Mouse (Mus musculus) R1 (cell line): ENCODE data around the gene Ascc1.

Experiments used
- DNase-seq: peaks from one replicate; pipeline ENCODE4 v3.0.0-alpha.2; 2018; ENCODE audit warnings: low read depth, low spot score

Ascc1 gene

DNA sequence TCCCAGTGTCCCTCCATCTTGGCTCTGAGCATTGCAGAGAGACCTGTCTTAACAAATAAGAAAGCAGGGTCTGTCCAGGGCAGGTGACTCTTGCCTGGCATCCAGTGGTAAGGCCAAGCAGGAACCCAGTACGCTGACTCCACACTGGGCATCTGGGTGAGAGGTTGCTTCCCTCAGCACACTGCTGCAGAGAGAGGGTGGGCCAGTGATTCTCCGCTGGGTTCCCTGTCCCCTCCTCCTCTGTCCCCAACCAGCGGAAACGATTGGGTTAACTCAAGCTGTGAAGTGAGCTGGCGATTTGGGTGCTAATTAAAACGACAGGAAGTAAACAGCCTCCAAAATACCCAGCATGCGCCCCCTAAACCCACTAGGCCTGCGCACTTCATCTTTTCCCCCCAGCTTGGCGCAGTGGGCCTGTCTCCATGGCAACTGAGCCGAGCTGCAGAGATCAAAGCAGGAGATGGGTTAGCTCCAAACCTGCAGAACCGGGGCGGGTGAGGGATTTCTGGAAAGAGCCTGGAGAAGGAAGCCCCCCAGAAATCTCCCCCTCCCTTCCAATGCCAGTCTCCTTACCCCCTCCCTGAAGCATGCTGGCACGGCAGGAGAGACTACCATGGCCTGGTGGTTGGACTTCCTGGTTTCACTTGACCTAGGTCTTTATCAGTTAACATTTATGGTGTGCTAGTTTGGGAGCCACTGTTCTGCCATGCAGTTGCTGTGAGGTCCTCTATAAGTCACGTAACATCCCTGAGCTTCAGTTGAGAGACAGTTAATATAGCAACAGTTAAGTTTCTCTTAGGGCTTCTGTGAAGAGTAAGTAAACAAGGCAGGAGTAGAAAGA is 113.0 kb downstream of the Ascc1 start:
- peak; percentile 75 for DNase-seq

DNA sequence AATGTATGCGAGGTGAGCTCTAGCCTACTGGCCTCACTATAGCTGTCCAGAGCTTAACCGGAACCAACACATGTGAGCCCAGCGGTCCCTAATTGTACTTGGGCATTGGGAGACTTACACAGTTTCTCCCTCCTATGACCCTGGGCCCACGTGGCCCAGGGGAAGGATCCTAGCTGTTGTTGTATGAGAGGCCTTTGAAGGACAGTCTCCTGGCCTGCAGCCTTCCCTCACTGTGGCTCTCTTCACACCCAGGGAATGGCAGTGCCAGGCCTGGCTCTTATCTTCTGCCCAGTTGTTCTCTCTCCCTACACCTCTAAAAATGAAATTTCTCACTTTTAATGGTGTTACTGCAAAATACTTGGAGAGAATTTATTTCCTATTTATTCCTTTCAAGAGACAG is 114.4 kb downstream of the Ascc1 start:
- DNase-seq, result no peak

GRCm38 (mm10) chr10:60118464-60118863 is 115.9 kb downstream of the Ascc1 start:
- no peak for DNase-seq

DNA sequence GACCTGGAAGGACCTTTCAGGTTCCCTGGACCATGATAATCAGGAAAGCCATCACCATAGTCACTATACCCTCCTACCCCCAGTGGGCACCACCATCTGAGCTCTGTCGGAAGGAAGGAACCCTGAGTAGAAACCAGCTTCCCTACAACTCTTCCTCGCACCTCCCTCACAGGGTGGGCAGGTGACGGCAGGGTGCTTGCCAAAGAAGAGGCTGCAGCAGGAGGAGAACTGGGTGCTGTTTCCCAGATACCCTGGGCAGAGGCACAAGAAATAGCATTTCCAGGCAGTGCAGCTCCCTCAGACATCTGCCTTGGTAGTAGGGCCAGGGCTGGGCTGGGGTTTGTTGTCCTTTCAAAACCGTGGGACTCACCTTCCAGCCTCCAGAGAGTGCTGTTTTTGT is 118.0 kb downstream of the Ascc1 start:
- no peak for DNase-seq

DNA sequence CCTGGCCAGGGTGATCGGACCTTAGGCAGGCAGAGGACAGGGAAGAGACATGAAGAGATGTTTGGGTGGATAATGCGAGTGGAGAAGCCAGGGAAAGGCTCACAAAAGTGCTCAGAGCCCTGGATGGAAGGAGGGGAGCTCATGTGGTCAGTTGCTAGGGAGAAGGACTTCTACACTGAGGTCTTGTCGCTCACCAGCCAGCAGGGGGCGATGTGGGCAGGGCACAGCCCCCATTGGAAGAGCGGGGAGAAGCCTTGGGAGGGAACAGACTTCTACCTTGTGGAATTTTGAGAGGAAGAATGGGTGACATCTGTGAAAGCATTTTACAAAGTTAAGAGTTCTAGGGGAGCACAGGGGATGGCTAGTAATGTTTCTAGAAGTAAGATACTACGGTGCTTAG is 121.5 kb downstream of the Ascc1 start:
- DNase-seq, result peak; percentile 85

- peak; percentile 88 for DNase-seq
Observed at GRCm38 (mm10) chr10:60125529-60126327, 123.1 kb downstream of the Ascc1 start.

DNA sequence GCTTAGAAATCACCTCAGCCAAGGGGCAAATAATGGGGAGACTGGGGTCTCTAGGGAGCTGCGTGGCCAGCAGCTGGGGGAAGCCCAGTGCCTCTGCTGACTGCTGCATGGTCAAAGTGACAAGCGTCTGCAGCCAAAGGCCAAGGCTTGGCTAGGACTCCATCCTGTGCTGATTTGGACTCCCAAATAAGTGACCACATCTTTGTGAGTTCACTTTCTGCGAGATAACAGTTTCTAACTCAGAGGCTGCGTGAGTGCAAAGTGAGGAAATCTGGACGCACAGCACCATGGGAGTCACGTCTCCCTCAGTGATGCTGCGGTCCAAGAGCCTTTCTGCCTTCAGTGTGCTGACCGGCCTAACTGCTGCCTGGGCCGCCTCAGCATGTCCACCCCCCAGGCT is 125.7 kb downstream of the Ascc1 start:
- DNase-seq, result no peak

DNA sequence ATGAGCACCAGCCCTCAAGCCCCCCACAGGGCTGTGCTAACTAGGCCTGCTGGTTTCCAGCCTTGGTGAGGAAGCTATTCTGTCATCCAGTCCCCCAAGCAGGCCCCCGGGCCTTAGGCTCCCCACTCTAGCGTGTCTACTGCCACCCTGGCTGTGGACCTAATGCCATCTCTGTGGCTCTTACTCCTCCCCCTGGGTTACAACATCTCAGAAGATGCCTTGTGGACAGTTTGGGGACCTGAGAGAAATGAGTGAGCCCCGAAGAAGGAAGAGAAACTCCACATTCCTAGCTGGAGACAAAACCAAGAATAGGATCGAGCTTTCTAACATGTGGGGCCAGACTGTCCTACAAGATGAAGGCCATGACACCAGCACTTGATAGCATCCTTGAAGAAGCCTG is 127.9 kb downstream of the Ascc1 start:
- no peak for DNase-seq

DNA sequence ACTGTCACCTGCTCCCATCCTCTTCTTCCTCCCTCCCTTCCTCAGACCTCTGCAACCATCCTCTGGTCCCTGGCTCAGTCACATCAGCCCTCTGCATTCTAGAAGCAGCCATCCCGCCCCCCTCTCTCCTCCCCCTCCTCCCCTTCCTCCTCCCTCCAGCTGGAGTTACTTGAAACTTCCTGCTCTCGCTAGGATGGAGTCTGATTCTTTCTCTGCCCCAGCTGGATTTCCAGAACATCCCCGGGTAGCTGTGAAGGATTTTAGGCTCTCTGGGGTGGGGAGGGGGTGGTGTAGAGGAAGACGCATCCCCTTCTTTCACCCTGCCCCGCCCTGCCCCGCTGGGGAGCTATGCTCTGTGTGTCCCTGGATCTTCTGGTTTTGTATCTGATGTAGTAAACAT is 130.9 kb downstream of the Ascc1 start:
- DNase-seq, result peak; percentile 60

GRCm38 (mm10) chr10:60134201-60134600 is 131.6 kb downstream of the Ascc1 start:
- DNase-seq, result peak; percentile 80

- DNase-seq, result peak; percentile 21
Observed at GRCm38 (mm10) chr10:60136010-60136409, 133.4 kb downstream of the Ascc1 start.

- peak; percentile 35 for DNase-seq
Observed at GRCm38 (mm10) chr10:60136935-60137334, 134.3 kb downstream of the Ascc1 start.

DNA sequence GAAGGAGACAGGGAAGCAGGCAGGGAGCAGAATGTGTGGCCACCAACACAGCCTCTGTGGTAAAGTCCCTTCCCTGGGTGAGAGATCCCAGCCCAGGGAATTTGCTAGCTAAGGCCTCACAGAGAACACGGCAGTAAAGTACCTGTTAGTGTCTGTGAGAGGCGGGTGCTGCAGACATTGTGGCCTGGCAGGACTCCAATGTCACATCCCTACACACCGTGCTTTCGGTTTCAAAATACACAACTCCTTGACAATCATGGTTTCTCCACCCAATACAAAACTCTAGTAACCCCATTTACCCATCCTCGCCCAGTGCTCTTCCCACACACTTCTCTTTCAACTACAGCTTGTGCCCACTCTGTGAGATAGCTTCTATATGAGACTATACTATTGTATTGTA is 136.1 kb downstream of the Ascc1 start:
- DNase-seq, result no peak

- peak; percentile 87 for DNase-seq
Observed at GRCm38 (mm10) chr10:60140751-60141150, 138.1 kb downstream of the Ascc1 start.

DNA sequence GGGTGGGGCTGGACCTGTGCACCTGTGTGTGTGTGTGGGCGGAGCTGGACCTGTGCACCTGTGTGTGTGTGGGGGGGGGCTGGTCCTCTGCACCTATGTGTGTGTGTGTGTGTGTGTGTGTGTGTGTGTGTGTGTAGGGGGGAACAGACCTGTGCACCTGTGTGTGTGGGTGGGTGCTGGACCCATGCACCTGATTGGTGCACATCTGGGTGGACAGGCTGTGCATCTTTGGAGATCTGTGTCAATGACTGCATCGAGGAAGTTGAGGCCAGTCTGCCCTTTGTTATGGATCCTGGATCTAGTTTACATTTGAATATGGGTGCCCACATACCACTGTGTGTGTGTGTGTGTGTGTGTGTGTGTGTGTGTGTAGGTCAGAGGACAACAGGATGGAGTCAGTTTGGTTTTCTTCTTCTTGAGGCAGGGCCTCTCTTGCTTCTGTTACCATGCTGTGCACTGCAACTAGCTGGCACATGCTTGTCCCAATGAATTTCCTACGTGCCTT is 139.1 kb downstream of the Ascc1 start:
- DNase-seq, result peak; percentile 87

GRCm38 (mm10) chr10:60147510-60148047 is 145.0 kb downstream of the Ascc1 start:
- peak; percentile 88 for DNase-seq

- DNase-seq, result peak; percentile 94
Observed at GRCm38 (mm10) chr10:60148087-60148486, 145.5 kb downstream of the Ascc1 start.
